Mouse (Mus musculus) lung, adult 2 months (tissue): Measurements from ENCODE around the gene Arhgap25.
A peak's percentile ranks its signal among the peaks of the same experiment; 100 is the strongest.

Experiments used
- CTCF ChIP-seq: fragments of 200-500 bp; IDR thresholded peaks from 2 replicates; pipeline ENCODE4 v1.5.1; 2011; ENCODE audit warnings: mild to moderate bottlenecking, low read length, control low read depth; ENCODE audit not compliant: insufficient read depth
- POLR2A ChIP-seq: fragments of 200-500 bp; IDR thresholded peaks from 2 replicates; pipeline ENCODE4 v1.6.1; 2011; ENCODE audit warnings: low read depth, mild to moderate bottlenecking, control low read depth, low read length, borderline replicate concordance; ENCODE audit errors: extremely low read depth

- TF ChIP-seq POLR2A = no peak
- peak; percentile 34; the same call in 1 of the 2 replicates for TF ChIP-seq CTCF
These were observed 10.8 kb downstream of the Arhgap25 start for GRCm38 (mm10) chr6:87522236-87522635.
